Mouse (Mus musculus): ENCODE measurements around the gene Tmem25. TPM values are rescaled to one million over a fixed set of nuclear protein-coding genes. Genes with fewer than 3 reads are reported as not detected.

Tmem25 gene
- polyA plus RNA-seq, 1 experiment from 2014 or later, result 0.81 TPM

DNA sequence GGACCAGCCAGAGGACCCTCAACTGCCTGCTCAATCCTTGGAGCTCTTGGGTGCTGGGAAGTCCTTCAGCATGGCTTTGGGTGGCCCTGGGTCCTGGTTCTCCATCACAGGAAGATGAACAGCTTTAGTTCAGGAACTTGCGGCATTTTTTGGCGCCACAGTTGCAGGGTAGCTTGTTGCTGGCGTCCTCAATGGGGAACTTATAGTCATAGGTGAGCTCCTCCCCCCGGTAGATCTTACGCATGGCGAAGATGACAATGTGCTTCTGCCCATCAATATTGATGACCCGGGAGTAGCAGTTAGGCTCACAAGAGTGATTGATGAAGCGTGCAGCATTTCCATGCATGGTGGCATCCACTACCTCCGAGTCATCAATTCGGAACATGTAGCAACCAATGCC, 8.7 kb upstream of the Tmem25 start:
- no peak overlapping the region for H3K4me3 ChIP-seq
- ATAC-seq, result no peak
- H3K9me3 ChIP-seq (replicated peaks), result no peaks in the 10 kb centered on the region
- no peak overlapping the region for H3K9ac ChIP-seq
- peaks cover 80% of the 10 kb centered on the region for H3K36me3 ChIP-seq
- no peaks in the 10 kb centered on the region for H3K4me1 ChIP-seq
- 91% methylated on average over 10 of the region's 10 CpGs for WGBS (ENCODE audit: insufficient replicate concordance)
- H3K4me2 ChIP-seq, result no peak overlapping the region
- H3K27ac ChIP-seq, result no peak overlapping the region
- no peaks in the 10 kb centered on the region for H3K27me3 ChIP-seq (replicated peaks)

DNA sequence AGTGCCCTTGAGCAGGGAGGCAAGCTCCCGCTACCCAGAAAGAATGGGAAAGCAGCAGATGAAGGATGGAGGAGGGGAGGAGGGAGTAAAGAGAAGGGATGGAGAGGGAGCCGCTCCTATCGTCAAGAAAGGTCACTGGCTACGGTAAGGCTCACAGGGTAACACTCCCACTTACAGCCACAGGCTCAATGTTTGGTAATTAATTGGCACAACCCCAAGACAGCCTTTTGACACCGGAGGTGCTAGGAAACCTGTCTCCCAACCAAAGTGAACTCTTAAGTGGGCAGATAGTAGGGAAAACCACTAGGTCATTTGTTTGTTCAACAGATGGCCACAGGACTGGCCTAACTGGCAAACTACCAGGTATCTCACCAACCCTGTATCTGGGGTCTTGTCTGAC, 8.0 kb upstream of the Tmem25 start:
- Histone ChIP-seq H3K4me1 (no peaks in the 10 kb centered on the region), H3K9me3 (replicated peaks) (no peaks in the 10 kb centered on the region), H3K27ac (no peak overlapping the region), H3K4me2 (no peak overlapping the region), H3K4me3 (no peak overlapping the region), H3K36me3 (peaks cover 74% of the 10 kb centered on the region), H3K27me3 (replicated peaks) (peaks cover 2% of the 10 kb centered on the region; the same call in 1 of the 2 replicates), H3K9ac (no peak overlapping the region)
- 76% methylated on average over 5 of the region's 5 CpGs for WGBS (ENCODE audit: insufficient replicate concordance)
- ATAC-seq, result no peak

DNA sequence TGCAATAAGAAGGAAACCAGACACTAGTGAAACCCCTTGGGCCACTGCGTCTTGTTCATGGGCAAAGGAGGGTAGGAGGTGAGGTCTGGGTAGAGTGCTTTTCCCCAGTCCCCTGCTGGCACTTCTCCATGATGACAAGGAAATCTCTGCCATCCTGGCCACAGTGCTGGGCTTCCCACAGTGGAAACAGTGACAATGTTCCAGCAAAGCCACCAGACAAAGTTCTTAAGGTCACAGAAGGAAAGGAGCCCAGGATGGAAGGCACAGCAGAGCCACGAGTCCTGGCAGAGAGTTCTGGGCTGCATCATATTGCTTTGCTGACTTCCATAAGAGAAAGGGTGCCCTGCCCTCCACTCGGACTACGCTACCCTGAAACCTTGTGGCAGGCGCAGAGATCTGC, 6.4 kb upstream of the Tmem25 start:
- 84% methylated on average over 5 of the region's 5 CpGs for WGBS (ENCODE audit: insufficient replicate concordance)
- Histone ChIP-seq H3K4me1 (peaks cover 4% of the 10 kb centered on the region), H3K4me2 (no peak overlapping the region), H3K27me3 (replicated peaks) (peaks cover 18% of the 10 kb centered on the region), H3K9ac (no peak overlapping the region), H3K27ac (no peak overlapping the region), H3K4me3 (no peak overlapping the region), H3K36me3 (peaks cover 58% of the 10 kb centered on the region), H3K9me3 (replicated peaks) (no peaks in the 10 kb centered on the region)
- no peak for ATAC-seq

DNA sequence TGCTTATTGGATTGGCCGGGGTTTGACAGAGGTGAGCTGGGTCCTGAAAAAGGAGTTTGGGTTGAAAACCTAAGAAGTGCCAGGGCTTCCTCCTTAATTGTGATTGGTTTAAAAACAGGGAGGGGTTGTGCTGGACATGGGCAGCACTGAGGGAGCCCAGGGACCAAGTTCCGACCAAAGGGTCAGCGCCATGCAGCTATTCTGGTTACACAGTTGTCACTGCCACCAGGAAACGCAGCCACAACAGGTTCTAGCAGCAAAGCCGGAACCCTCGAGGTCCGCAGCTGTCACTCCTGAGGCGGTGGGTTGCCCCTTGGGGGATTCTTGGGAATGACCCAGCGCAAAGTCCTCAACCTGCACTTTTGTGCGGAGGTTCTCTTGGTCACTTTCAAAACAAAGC, 5.6 kb upstream of the Tmem25 start:
- H3K27me3 ChIP-seq (replicated peaks), result peaks cover 26% of the 10 kb centered on the region
- no peak overlapping the region for H3K4me3 ChIP-seq
- H3K9ac ChIP-seq, result no peak overlapping the region
- H3K36me3 ChIP-seq, result peaks cover 50% of the 10 kb centered on the region
- no peak for ATAC-seq
- H3K4me1 ChIP-seq, result peaks cover 7% of the 10 kb centered on the region
- H3K4me2 ChIP-seq, result no peak overlapping the region
- H3K9me3 ChIP-seq (replicated peaks), result no peaks in the 10 kb centered on the region
- WGBS (ENCODE audit: insufficient replicate concordance), result 87% methylated on average over 10 of the region's 10 CpGs
- no peak overlapping the region for H3K27ac ChIP-seq

DNA sequence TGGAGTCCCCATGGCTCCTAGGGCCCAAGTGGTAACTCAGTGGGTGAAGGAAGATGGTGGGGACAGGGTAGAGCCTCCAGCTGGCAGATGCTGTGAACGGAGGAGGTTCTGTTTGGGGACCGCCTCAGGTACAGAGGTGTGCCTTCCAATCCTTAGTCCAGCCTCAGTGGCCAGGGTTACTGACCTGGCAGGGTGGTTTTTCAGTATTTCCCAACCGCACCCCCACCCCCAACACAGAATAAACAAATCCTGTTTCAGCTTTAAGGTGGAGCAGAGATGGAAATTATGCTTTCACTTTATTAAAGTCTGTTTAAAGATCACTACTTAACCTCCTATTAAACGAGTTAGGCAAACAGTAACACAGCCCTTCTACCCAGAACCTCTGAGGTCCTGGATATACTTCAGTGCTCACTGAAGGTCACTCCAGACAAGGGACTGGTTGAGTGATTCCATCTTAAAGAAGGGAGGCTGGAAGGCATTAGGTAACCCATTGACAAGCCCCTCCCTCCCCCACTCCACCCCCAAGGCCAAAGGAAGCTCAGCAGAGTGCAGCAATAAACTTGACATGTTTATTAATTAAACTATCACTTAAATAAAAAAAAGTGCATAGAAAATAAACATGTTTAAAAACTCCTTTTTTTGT, 3.8 kb upstream of the Tmem25 start, which contains the start of gene Ttc36:
Gene Ttc36 (minus strand): TSS at position 265 of the 643 bp plus-strand sequence.
- H3K4me2 ChIP-seq, result peak within 1 kb of the TSS; percentile 16; the same call in 1 of the 2 replicates
- H3K4me3 ChIP-seq, result no peak within 1 kb of the TSS
- no peak for ATAC-seq
- H3K27me3 ChIP-seq (replicated peaks), result peaks cover 44% of the 10 kb centered on the region
- H3K4me1 ChIP-seq, result peaks cover 22% of the 10 kb centered on the region
- H3K9ac ChIP-seq, result no peak within 1 kb of the TSS
- H3K9me3 ChIP-seq (replicated peaks), result no peaks in the 10 kb centered on the region
- H3K36me3 ChIP-seq, result peaks cover 32% of the 10 kb centered on the region
- no peak within 1 kb of the TSS for H3K27ac ChIP-seq
- 65% methylated on average over 4 of the region's 4 CpGs for WGBS (ENCODE audit: insufficient replicate concordance)

DNA sequence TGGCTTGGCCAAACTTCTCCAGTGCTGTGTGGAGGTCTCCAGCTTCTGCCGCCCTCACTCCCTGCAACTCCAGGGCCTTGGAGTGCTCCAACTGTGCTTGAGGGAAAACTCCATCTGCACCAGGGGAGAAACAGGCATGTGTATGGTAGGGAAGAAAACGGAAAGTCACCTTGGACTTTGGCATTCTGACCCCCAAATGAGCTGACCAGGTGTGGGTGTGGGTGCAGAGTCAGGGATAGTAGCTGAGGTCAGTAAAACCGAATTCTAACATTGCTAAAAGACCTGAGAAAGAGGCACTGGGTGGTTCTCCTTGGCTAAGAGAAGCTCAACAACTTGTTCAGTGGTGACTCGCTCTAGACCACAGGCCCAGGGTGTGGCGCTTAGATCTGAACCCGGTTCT, 2.6 kb upstream of the Tmem25 start:
- Histone ChIP-seq H3K4me2 (no peak overlapping the region), H3K4me3 (no peak overlapping the region), H3K9ac (no peak overlapping the region), H3K4me1 (peaks cover 22% of the 10 kb centered on the region), H3K27me3 (replicated peaks) (peaks cover 56% of the 10 kb centered on the region), H3K36me3 (peaks cover 20% of the 10 kb centered on the region), H3K9me3 (replicated peaks) (no peaks in the 10 kb centered on the region), H3K27ac (no peak overlapping the region)
- ATAC-seq, result no peak
- WGBS (ENCODE audit: insufficient replicate concordance), result 61% methylated on average over 6 of the region's 6 CpGs

DNA sequence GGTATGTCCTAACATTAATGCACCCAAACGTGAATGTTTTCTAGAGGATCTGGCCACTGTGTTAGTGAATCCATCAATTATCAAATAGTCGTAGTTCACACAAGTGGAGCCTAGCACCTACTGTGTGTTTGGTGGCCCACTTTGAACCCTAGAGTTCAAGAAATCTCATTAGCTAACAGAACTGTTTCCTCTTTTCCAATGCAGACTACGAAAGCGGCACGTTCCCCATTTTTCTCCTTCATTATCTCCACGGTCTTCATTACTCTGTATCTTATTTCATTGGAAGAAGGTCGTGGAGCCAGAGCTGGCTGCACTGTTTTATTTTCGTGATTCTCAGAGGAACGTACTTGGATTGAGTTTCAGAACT, 834 bp upstream of the Tmem25 start:
- no peak for ATAC-seq
- Histone ChIP-seq H3K36me3 (peaks cover 4% of the 10 kb centered on the region), H3K4me2 (peak overlapping the region; percentile 89), H3K9ac (no peak overlapping the region), H3K27ac (peak overlapping the region; percentile 21; the same call in 1 of the 2 replicates), H3K9me3 (replicated peaks) (no peaks in the 10 kb centered on the region), H3K4me1 (peaks cover 22% of the 10 kb centered on the region), H3K27me3 (replicated peaks) (peaks cover 66% of the 10 kb centered on the region), H3K4me3 (peak overlapping the region; percentile 59)
- 33% methylated on average over 9 of the region's 9 CpGs for WGBS (ENCODE audit: insufficient replicate concordance)

DNA sequence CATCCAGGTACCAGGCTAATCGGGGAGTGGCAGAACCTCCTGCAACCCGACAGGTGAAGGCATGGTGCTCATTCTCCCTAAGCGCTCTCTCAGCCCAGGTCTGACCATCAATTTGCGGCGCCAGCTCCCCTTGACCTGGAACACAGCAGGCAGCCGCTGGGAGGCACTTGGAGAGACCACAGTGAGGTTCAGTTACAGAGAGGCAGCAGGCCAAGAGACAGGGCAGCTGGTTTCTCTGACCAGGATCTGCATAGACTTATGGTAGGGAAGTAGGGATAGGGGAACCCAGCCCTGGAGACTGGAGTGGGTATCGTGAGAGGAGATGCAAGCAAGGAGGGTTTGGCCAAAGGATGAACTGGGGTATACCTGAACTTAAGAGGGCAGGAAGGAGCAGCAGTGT, 809 bp downstream of the Tmem25 start:
- no peak overlapping the region for H3K4me3 ChIP-seq
- H3K36me3 ChIP-seq, result no peaks in the 10 kb centered on the region
- ATAC-seq, result no peak
- no peak overlapping the region for H3K27ac ChIP-seq
- H3K9ac ChIP-seq, result no peak overlapping the region
- no peaks in the 10 kb centered on the region for H3K9me3 ChIP-seq (replicated peaks)
- peaks cover 66% of the 10 kb centered on the region for H3K27me3 ChIP-seq (replicated peaks)
- peak overlapping the region; percentile 89; the same call in 1 of the 2 replicates for H3K4me2 ChIP-seq
- peaks cover 22% of the 10 kb centered on the region for H3K4me1 ChIP-seq
- 39% methylated on average over 7 of the region's 7 CpGs for WGBS (ENCODE audit: insufficient replicate concordance)

DNA sequence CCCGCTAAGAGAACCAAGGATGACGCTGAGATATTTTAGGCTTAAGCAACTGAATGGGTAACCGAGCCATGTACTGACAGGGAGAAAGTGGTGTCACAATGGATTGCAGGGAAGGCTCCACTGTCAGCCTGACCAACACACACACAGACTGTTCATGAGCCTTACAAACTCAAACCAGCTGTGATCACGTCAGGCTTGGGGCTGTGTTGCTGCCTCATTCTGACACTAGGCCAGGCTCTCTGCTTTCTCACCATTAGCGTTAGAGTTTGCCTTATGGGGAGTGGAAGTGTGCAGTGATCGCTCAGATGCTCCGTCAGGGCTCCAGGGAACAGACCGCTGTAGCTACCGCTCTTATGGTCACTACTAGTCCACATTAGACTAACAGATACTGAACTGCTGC, 6.3 kb downstream of the Tmem25 start:
- H3K36me3 ChIP-seq, result peaks cover 38% of the 10 kb centered on the region; the same call in 1 of the 2 replicates
- H3K4me2 ChIP-seq, result no peak overlapping the region
- WGBS (ENCODE audit: insufficient replicate concordance), result 72% methylated on average over 9 of the region's 9 CpGs
- H3K4me3 ChIP-seq, result no peak overlapping the region
- H3K9ac ChIP-seq, result no peak overlapping the region
- ATAC-seq, result no peak
- no peaks in the 10 kb centered on the region for H3K4me1 ChIP-seq
- H3K9me3 ChIP-seq (replicated peaks), result no peaks in the 10 kb centered on the region
- peaks cover 21% of the 10 kb centered on the region for H3K27me3 ChIP-seq (replicated peaks)
- no peak overlapping the region for H3K27ac ChIP-seq

DNA sequence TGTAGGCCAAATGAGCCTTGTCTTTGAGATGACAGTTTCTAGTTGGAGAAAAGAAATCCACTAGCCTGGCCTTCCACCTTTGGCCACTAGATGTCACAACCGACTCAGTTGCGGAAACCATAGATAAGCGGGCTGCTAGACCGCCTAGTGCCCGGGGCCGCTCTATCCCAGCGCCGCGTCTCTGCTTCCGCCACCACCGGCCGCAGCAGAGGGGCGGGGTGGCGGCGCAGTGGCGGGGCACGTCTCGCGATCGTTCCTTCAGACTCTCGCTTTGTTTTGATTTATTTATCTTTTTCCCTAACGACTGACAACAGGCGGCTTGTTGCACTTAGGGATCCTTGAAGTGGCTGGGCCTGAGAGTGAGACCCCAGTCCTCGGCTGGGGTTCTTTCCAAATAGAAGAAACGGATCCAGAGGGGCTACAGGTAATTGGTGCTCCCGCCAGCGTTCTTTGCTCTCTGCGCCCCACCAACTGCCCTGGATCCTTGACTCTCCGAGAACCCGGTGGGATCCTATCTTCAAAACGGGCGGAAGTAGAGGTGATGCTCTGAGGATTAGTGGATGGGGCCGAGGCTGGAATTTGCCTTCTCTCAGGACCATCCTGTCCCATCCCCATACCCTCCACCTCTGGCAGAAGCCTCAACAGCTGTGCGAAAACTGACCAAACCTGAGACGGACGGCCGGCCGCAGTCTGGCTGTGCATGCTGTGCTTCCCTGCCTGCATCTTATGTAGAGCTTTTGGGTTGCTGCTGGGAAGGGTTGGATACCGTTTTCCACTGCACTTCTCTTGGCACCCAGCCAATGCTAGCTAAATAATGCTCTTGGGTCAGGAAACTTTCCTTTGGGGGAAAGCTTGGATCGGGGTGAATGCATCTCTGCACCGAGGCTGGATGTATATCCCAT, 26.1 kb downstream of the Tmem25 start:
- Histone ChIP-seq H3K9me3 (replicated peaks) (no peaks in the 10 kb centered on the region), H3K4me2 (peak overlapping the region; percentile 98), H3K4me3 (peak overlapping the region; percentile 79), H3K9ac (peak overlapping the region; percentile 74), H3K36me3 (peaks cover 8% of the 10 kb centered on the region), H3K27ac (peak overlapping the region; percentile 78), H3K4me1 (peaks cover 21% of the 10 kb centered on the region), H3K27me3 (replicated peaks) (no peaks in the 10 kb centered on the region)
- under 1% methylated on average over 41 of the region's 41 CpGs for WGBS (ENCODE audit: insufficient replicate concordance)
- peak; percentile 98 for ATAC-seq

DNA sequence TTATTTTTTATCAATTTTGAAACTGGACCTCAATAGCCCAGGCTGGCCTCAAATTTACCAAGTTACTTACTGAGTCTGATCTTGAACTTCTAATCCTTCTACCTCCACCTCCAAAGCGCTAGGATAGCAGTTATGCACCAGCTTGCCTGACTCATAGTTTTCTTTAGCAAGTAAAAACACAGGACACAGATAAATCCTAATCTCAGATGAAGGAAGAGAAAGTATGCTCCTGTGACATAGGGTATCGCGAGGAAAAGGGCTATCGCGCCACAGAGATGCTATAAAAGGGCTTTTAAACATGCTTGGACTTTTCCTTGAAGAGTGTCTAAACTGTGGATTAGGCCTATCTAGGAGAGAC, 26.7 kb downstream of the Tmem25 start:
- no peaks in the 10 kb centered on the region for H3K9me3 ChIP-seq (replicated peaks)
- peaks cover 8% of the 10 kb centered on the region for H3K36me3 ChIP-seq
- peak overlapping the region; percentile 67 for H3K27ac ChIP-seq
- WGBS (ENCODE audit: insufficient replicate concordance), result 18% methylated on average over 5 of the region's 5 CpGs
- no peak for ATAC-seq
- peak overlapping the region; percentile 98 for H3K4me2 ChIP-seq
- H3K9ac ChIP-seq, result peak overlapping the region; percentile 74; the same call in 1 of the 2 replicates
- peaks cover 21% of the 10 kb centered on the region for H3K4me1 ChIP-seq
- peak overlapping the region; percentile 79; the same call in 1 of the 2 replicates for H3K4me3 ChIP-seq
- H3K27me3 ChIP-seq (replicated peaks), result no peaks in the 10 kb centered on the region

DNA sequence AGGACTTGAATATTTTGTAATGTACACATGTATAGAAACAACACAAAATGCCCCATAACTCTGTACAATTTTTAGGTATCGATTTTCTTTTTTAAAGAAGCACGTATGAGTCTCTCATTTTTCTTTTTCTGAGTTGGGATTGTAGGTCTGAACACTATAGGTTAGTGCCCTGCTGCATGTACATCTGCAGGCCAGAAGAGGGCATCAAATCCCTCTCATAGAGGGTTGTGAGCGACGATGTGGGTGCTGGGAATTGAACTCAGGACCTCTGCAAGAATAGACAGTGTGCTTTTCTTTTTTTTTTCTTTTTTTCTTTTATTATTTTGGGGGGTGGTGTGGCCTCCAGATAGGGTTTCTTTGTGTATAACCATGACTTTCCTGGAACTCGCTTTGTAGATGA, 27.7 kb downstream of the Tmem25 start:
- WGBS (ENCODE audit: insufficient replicate concordance), result 85% methylated on average over 5 of the region's 5 CpGs
- Histone ChIP-seq H3K9ac (no peak overlapping the region), H3K27me3 (replicated peaks) (no peaks in the 10 kb centered on the region), H3K4me2 (no peak overlapping the region), H3K4me1 (peaks cover 28% of the 10 kb centered on the region), H3K27ac (no peak overlapping the region), H3K9me3 (replicated peaks) (no peaks in the 10 kb centered on the region), H3K36me3 (peaks cover 8% of the 10 kb centered on the region), H3K4me3 (no peak overlapping the region)
- no peak for ATAC-seq
